Mouse (Mus musculus) thymus, postnatal 36 days (tissue): ENCODE data around the gene Nat14.
A peak's percentile ranks its signal among the peaks of the same experiment; 100 is the strongest.

Source experiments
- DNase-seq, 2 experiments: peaks; one replicate each; pipeline ENCODE4 v3.0.0; 2022; ENCODE audit warnings: mixed read lengths in 2 of 2

Nat14 gene

GRCm38 (mm10) chr7:4950561-4951342 is 28.9 kb downstream of the Nat14 start:
- no peak for DNase-seq

DNA sequence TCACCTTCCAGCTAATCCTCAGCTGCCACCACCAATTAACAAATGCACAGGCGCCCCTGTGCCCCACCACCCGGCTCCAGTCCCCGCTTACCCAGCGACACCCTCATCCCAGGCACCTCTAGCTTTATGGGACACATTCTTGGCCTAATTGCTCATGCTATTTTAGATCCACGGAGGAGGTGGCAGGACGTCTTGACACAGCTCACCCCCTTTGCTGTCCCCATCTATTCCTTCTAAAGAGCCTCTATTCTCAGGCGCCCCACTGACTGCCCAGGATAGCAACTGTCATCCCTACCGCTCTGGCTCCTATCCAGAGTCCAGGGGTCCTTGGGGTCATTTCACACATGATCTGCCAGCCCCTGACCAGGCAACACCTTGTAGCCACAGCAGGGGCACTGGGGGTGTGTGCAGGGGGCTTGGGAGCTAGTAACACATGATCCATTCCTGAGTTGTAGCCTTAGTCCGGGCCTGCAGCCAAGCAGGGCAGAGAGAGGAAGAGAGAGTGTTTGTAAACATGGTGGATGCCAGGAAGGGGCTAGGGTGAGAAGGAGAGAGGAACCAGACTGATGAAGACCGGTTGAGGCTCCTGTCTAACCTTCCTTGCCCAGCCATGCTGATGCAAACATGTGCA is 32.1 kb downstream of the Nat14 start:
- no peak for DNase-seq

- no peak for DNase-seq
These were observed 35.5 kb downstream of the Nat14 start for GRCm38 (mm10) chr7:4957361-4957760.

DNA sequence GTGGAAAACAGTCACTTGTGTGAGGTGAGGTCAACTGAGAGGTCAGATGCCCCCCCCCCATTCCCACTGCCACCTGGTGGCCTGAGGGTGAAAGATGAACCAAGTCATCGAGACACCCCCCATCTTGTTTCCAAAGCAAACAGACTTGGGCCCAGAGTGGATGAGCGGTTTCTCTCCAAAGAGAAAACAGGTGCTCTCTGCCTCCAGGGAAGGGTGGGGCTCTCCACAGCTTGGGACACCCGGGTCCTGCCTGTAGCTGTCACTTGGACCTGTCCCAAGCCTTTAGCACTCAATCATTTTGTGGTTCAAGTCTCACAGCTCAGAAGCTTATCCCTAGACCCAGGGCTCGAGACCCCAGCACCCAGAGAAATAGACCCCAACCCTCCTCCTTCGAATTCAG is 41.7 kb downstream of the Nat14 start:
- no peak for DNase-seq

DNA sequence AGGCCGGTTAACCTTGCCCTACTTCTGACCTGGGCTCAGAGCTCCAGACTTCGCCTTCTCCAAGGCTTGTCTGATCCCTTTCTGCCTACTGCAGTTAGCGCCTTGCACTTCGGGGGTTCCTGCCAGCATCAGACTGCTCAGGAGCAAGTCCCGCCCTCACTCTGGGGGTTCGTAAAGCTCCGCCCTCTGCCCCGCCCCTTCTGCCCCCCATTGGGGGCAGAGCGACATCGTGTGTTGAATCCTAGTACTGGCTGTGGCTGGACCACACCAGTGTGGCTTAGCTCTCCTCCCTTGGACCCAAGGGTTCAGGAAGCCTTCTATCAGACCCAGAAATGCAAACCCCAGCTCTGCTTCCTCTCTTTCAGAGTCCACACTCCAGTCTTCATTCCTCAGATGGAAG is 42.4 kb downstream of the Nat14 start, which contains the start of gene Sbk2:
Gene Sbk2 (minus strand): TSS at position 135 of the 400 bp plus-strand sequence.
- peak; percentile 85 to 89 for DNase-seq

DNA sequence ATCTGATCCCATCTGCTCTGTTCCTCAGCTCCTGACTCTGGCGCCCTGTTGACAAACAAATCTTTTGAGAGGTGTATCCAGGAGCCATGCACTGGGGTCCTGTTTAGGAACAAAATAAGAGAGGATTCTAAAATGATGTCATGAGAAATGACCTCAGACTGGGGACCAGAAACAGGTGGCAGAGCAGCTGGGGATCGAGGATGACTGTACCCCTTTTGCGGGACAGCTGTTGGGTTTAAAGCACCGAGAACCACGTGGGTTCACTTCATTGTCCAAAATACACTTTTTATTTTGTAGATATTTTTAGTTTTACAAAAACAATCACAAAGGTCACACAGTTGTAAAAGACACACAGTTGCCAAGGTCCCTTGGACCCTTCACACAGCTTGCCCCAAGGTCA is 43.2 kb downstream of the Nat14 start:
- no peak for DNase-seq

GRCm38 (mm10) chr7:4971068-4971467 is 49.2 kb downstream of the Nat14 start, which contains the start of gene Sbk3:
Sbk3 (minus strand) TSS chr7:4971168.
- no peak for DNase-seq

DNA sequence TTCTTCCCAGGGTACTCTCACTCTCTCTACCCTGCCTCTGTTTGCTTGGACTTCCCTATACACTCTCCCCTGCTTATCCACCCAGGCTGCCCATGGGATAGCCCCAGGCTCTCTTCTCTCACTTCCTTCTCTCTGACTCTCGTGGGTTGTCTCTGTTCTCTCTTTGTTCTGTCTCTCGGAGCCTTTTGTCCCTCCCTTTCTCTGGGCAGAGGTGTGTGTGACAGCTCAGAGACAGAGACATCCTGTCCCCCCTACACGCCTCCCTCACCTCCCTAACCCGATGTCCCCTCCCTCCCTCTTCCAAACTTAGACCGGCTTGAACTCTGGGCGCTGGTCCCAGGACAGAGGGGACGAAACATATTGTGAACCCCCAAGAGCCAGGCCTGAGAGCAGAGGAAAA is 49.9 kb downstream of the Nat14 start:
- no peak for DNase-seq

GRCm38 (mm10) chr7:4972321-4973047 is 50.7 kb downstream of the Nat14 start:
- no peak for DNase-seq
